Mouse (Mus musculus): Measurements from ENCODE around the gene Lin7b. TPM values are rescaled to one million over a fixed set of nuclear protein-coding genes. Genes with fewer than 3 reads are reported as not detected.
"Not testable (repeated sequence)": the region's sequence is repeated elsewhere in the genome, so short reads cannot be mapped to it uniquely, and the experiment has no call there.

The Lin7b gene
- polyA plus RNA-seq, 2 experiments from 2014 or later = not detected

GRCm38 (mm10) chr7:45395578-45396336 is 25.4 kb upstream of the Lin7b start, which contains the start of gene Snrnp70:
Gene Snrnp70 (minus strand): TSS chr7:45395742.
- peak; percentile 88 for ATAC-seq

GRCm38 (mm10) chr7:45395129-45395541 is 24.8 kb upstream of the Lin7b start:
- ATAC-seq = peak; percentile 55

- no peak for ATAC-seq
These were observed 15.7 kb upstream of the Lin7b start for GRCm38 (mm10) chr7:45386077-45386476.

GRCm38 (mm10) chr7:45376057-45376456 is 5.7 kb upstream of the Lin7b start:
- ATAC-seq = no peak

- peak; percentile 29 for ATAC-seq
These were observed 4.2 kb upstream of the Lin7b start for GRCm38 (mm10) chr7:45374620-45375019.

- no peak for ATAC-seq
These were observed 2.0 kb upstream of the Lin7b start for GRCm38 (mm10) chr7:45372371-45372770.

GRCm38 (mm10) chr7:45369836-45370474 is 428 bp downstream of the Lin7b start:
- ATAC-seq = no peak

- no peak for ATAC-seq
These were observed 1.2 kb downstream of the Lin7b start for GRCm38 (mm10) chr7:45369022-45369745.

GRCm38 (mm10) chr7:45368178-45368577 is 2.2 kb downstream of the Lin7b start:
- no peak for ATAC-seq

- peak; percentile 83 for ATAC-seq
These were observed 3.1 kb downstream of the Lin7b start for GRCm38 (mm10) chr7:45367020-45367880.

- ATAC-seq = no peak
These were observed 3.7 kb downstream of the Lin7b start, which contains the start of gene Ppfia3 for GRCm38 (mm10) chr7:45366652-45367019. Gene Ppfia3 (minus strand): TSS chr7:45367019.

GRCm38 (mm10) chr7:45365742-45366651 is 4.4 kb downstream of the Lin7b start:
- ATAC-seq = no peak

- no peak for ATAC-seq
These were observed 6.4 kb downstream of the Lin7b start for GRCm38 (mm10) chr7:45363983-45364382.

GRCm38 (mm10) chr7:45362801-45363200 is 7.6 kb downstream of the Lin7b start:
- no peak for ATAC-seq

- peak; percentile 82 for ATAC-seq
These were observed 9.1 kb downstream of the Lin7b start for GRCm38 (mm10) chr7:45361243-45361804.

- ATAC-seq = no peak
These were observed 9.8 kb downstream of the Lin7b start for GRCm38 (mm10) chr7:45360404-45361125.

- ATAC-seq = not testable (repeated sequence)
These were observed 11.3 kb downstream of the Lin7b start for GRCm38 (mm10) chr7:45359081-45359480.

- no peak for ATAC-seq
These were observed 14.3 kb downstream of the Lin7b start for GRCm38 (mm10) chr7:45356087-45356486.

- no peak for ATAC-seq
These were observed 14.9 kb downstream of the Lin7b start for GRCm38 (mm10) chr7:45355318-45356020.

Measured in activated CD4-positive, CD25-positive, alpha-beta regulatory T cell, adult 4 months (primary cell).